Mouse (Mus musculus): Measurements from ENCODE around the gene Peli2. TPM values are rescaled to one million over a fixed set of nuclear protein-coding genes. Genes with fewer than 3 reads are reported as not detected.

Gene Peli2
- polyA plus RNA-seq, 1 experiment from 2014 or later, result 4.0 TPM

GRCm38 (mm10) chr14:48255290-48255689 is 134.7 kb downstream of the Peli2 start:
- H3K9ac ChIP-seq (ENCODE audit: low read depth, low read length), result no peak overlapping the region
- H3K36me3 ChIP-seq (ENCODE audit: control insufficient read depth, insufficient read depth, low read length), result no peaks in the 10 kb centered on the region
- H3K4me3 ChIP-seq (ENCODE audit: low read depth, low read length), result no peak overlapping the region
- H3K4me1 ChIP-seq (ENCODE audit: control insufficient read depth, insufficient read depth, low read length), result no peaks in the 10 kb centered on the region
- no peaks in the 10 kb centered on the region for H3K9me3 ChIP-seq (replicated peaks; ENCODE audit: control insufficient read depth, low read length)
- 63% methylated on average over 5 of the region's 5 CpGs for WGBS (ENCODE audit: insufficient replicate concordance)
- H3K27me3 ChIP-seq (ENCODE audit: control insufficient read depth, insufficient read depth, low read length), result peaks cover 34% of the 10 kb centered on the region
- no peak overlapping the region for H3K27ac ChIP-seq (ENCODE audit: low read depth, low read length)
- no peak overlapping the region for H3K4me2 ChIP-seq
- no peak for ATAC-seq (replicated peaks; ENCODE audit: insufficient number of reproducible peaks, low FRiP score, low TSS enrichment)

GRCm38 (mm10) chr14:48257759-48258158 is 137.1 kb downstream of the Peli2 start:
- no peak overlapping the region for H3K9ac ChIP-seq (ENCODE audit: low read depth, low read length)
- ATAC-seq (replicated peaks; ENCODE audit: insufficient number of reproducible peaks, low FRiP score, low TSS enrichment), result no peak
- no peak overlapping the region for H3K4me2 ChIP-seq
- no peaks in the 10 kb centered on the region for H3K9me3 ChIP-seq (replicated peaks; ENCODE audit: control insufficient read depth, low read length)
- no peak overlapping the region for H3K4me3 ChIP-seq (ENCODE audit: low read depth, low read length)
- no peaks in the 10 kb centered on the region for H3K4me1 ChIP-seq (ENCODE audit: control insufficient read depth, insufficient read depth, low read length)
- peaks cover 24% of the 10 kb centered on the region for H3K27me3 ChIP-seq (ENCODE audit: control insufficient read depth, insufficient read depth, low read length)
- H3K27ac ChIP-seq (ENCODE audit: low read depth, low read length), result no peak overlapping the region
- 79% methylated on average over 7 of the region's 7 CpGs for WGBS (ENCODE audit: insufficient replicate concordance)
- H3K36me3 ChIP-seq (ENCODE audit: control insufficient read depth, insufficient read depth, low read length), result no peaks in the 10 kb centered on the region

GRCm38 (mm10) chr14:48258696-48259366 is 138.2 kb downstream of the Peli2 start:
- Histone ChIP-seq H3K27me3 (ENCODE audit: control insufficient read depth, insufficient read depth, low read length) (peaks cover 25% of the 10 kb centered on the region), H3K4me3 (ENCODE audit: low read depth, low read length) (no peak overlapping the region), H3K9me3 (replicated peaks; ENCODE audit: control insufficient read depth, low read length) (no peaks in the 10 kb centered on the region), H3K4me1 (ENCODE audit: control insufficient read depth, insufficient read depth, low read length) (no peaks in the 10 kb centered on the region), H3K4me2 (no peak overlapping the region), H3K9ac (ENCODE audit: low read depth, low read length) (no peak overlapping the region), H3K27ac (ENCODE audit: low read depth, low read length) (no peak overlapping the region), H3K36me3 (ENCODE audit: control insufficient read depth, insufficient read depth, low read length) (no peaks in the 10 kb centered on the region)
- WGBS (ENCODE audit: insufficient replicate concordance), result 72% methylated on average over 10 of the region's 10 CpGs
- ATAC-seq (replicated peaks; ENCODE audit: insufficient number of reproducible peaks, low FRiP score, low TSS enrichment), result no peak

GRCm38 (mm10) chr14:48263146-48263545 is 142.5 kb downstream of the Peli2 start:
- no peaks in the 10 kb centered on the region for H3K9me3 ChIP-seq (replicated peaks; ENCODE audit: control insufficient read depth, low read length)
- H3K4me3 ChIP-seq (ENCODE audit: low read depth, low read length), result no peak overlapping the region
- ATAC-seq (replicated peaks; ENCODE audit: insufficient number of reproducible peaks, low FRiP score, low TSS enrichment), result no peak
- peaks cover 14% of the 10 kb centered on the region for H3K27me3 ChIP-seq (ENCODE audit: control insufficient read depth, insufficient read depth, low read length)
- H3K27ac ChIP-seq (ENCODE audit: low read depth, low read length), result no peak overlapping the region
- 82% methylated on average over 4 of the region's 4 CpGs for WGBS (ENCODE audit: insufficient replicate concordance)
- H3K36me3 ChIP-seq (ENCODE audit: control insufficient read depth, insufficient read depth, low read length), result no peaks in the 10 kb centered on the region
- H3K4me2 ChIP-seq, result no peak overlapping the region
- no peak overlapping the region for H3K9ac ChIP-seq (ENCODE audit: low read depth, low read length)
- no peaks in the 10 kb centered on the region for H3K4me1 ChIP-seq (ENCODE audit: control insufficient read depth, insufficient read depth, low read length)

GRCm38 (mm10) chr14:48266710-48267109 is 146.1 kb downstream of the Peli2 start:
- Histone ChIP-seq H3K9me3 (replicated peaks; ENCODE audit: control insufficient read depth, low read length) (no peaks in the 10 kb centered on the region), H3K4me1 (ENCODE audit: control insufficient read depth, insufficient read depth, low read length) (no peaks in the 10 kb centered on the region), H3K27ac (ENCODE audit: low read depth, low read length) (no peak overlapping the region), H3K36me3 (ENCODE audit: control insufficient read depth, insufficient read depth, low read length) (no peaks in the 10 kb centered on the region), H3K4me3 (ENCODE audit: low read depth, low read length) (no peak overlapping the region), H3K9ac (ENCODE audit: low read depth, low read length) (no peak overlapping the region), H3K4me2 (no peak overlapping the region), H3K27me3 (ENCODE audit: control insufficient read depth, insufficient read depth, low read length) (peaks cover 8% of the 10 kb centered on the region)
- ATAC-seq (replicated peaks; ENCODE audit: insufficient number of reproducible peaks, low FRiP score, low TSS enrichment), result no peak
- 78% methylated on average over 6 of the region's 6 CpGs for WGBS (ENCODE audit: insufficient replicate concordance)

GRCm38 (mm10) chr14:48278291-48278690 is 157.7 kb downstream of the Peli2 start:
- no peak for ATAC-seq (replicated peaks; ENCODE audit: insufficient number of reproducible peaks, low FRiP score, low TSS enrichment)
- Histone ChIP-seq H3K4me3 (ENCODE audit: low read depth, low read length) (no peak overlapping the region), H3K4me1 (ENCODE audit: control insufficient read depth, insufficient read depth, low read length) (no peaks in the 10 kb centered on the region), H3K36me3 (ENCODE audit: control insufficient read depth, insufficient read depth, low read length) (no peaks in the 10 kb centered on the region), H3K27ac (ENCODE audit: low read depth, low read length) (no peak overlapping the region), H3K27me3 (ENCODE audit: control insufficient read depth, insufficient read depth, low read length) (no peaks in the 10 kb centered on the region), H3K9ac (ENCODE audit: low read depth, low read length) (no peak overlapping the region), H3K4me2 (no peak overlapping the region), H3K9me3 (replicated peaks; ENCODE audit: control insufficient read depth, low read length) (no peaks in the 10 kb centered on the region)
- 65% methylated on average over 1 of the region's 1 CpGs for WGBS (ENCODE audit: insufficient replicate concordance)

GRCm38 (mm10) chr14:48286949-48287348 is 166.3 kb downstream of the Peli2 start:
- WGBS (ENCODE audit: insufficient replicate concordance), result 74% methylated on average over 5 of the region's 5 CpGs

GRCm38 (mm10) chr14:48287581-48287980 is 167.0 kb downstream of the Peli2 start:
- Histone ChIP-seq H3K4me1 (ENCODE audit: control insufficient read depth, insufficient read depth, low read length) (no peaks in the 10 kb centered on the region), H3K4me2 (no peak overlapping the region), H3K36me3 (ENCODE audit: control insufficient read depth, insufficient read depth, low read length) (no peaks in the 10 kb centered on the region), H3K27me3 (ENCODE audit: control insufficient read depth, insufficient read depth, low read length) (no peaks in the 10 kb centered on the region), H3K9me3 (replicated peaks; ENCODE audit: control insufficient read depth, low read length) (no peaks in the 10 kb centered on the region), H3K27ac (ENCODE audit: low read depth, low read length) (no peak overlapping the region), H3K9ac (ENCODE audit: low read depth, low read length) (no peak overlapping the region), H3K4me3 (ENCODE audit: low read depth, low read length) (no peak overlapping the region)
- no peak for ATAC-seq (replicated peaks; ENCODE audit: insufficient number of reproducible peaks, low FRiP score, low TSS enrichment)
- 71% methylated on average over 4 of the region's 4 CpGs for WGBS (ENCODE audit: insufficient replicate concordance)

More at GRCm38 (mm10) chr14:48286949-48287348, 166.3 kb downstream of the Peli2 start:
- no peak overlapping the region for H3K27ac ChIP-seq (ENCODE audit: low read depth, low read length)
- H3K9me3 ChIP-seq (replicated peaks; ENCODE audit: control insufficient read depth, low read length), result no peaks in the 10 kb centered on the region
- H3K4me2 ChIP-seq, result no peak overlapping the region
- H3K36me3 ChIP-seq (ENCODE audit: control insufficient read depth, insufficient read depth, low read length), result no peaks in the 10 kb centered on the region
- ATAC-seq (replicated peaks; ENCODE audit: insufficient number of reproducible peaks, low FRiP score, low TSS enrichment), result no peak
- no peak overlapping the region for H3K9ac ChIP-seq (ENCODE audit: low read depth, low read length)
- H3K4me1 ChIP-seq (ENCODE audit: control insufficient read depth, insufficient read depth, low read length), result no peaks in the 10 kb centered on the region
- H3K27me3 ChIP-seq (ENCODE audit: control insufficient read depth, insufficient read depth, low read length), result no peaks in the 10 kb centered on the region
- H3K4me3 ChIP-seq (ENCODE audit: low read depth, low read length), result no peak overlapping the region

- 70% methylated on average over 2 of the region's 2 CpGs for WGBS (ENCODE audit: insufficient replicate concordance)
- ATAC-seq (replicated peaks; ENCODE audit: insufficient number of reproducible peaks, low FRiP score, low TSS enrichment), result no peak
- H3K9ac ChIP-seq (ENCODE audit: low read depth, low read length), result no peak overlapping the region
- no peak overlapping the region for H3K4me2 ChIP-seq
- no peak overlapping the region for H3K4me3 ChIP-seq (ENCODE audit: low read depth, low read length)
- no peaks in the 10 kb centered on the region for H3K36me3 ChIP-seq (ENCODE audit: control insufficient read depth, insufficient read depth, low read length)
- no peaks in the 10 kb centered on the region for H3K9me3 ChIP-seq (replicated peaks; ENCODE audit: control insufficient read depth, low read length)
- H3K27ac ChIP-seq (ENCODE audit: low read depth, low read length), result no peak overlapping the region
- H3K27me3 ChIP-seq (ENCODE audit: control insufficient read depth, insufficient read depth, low read length), result no peaks in the 10 kb centered on the region
- H3K4me1 ChIP-seq (ENCODE audit: control insufficient read depth, insufficient read depth, low read length), result no peaks in the 10 kb centered on the region
These were observed 168.0 kb downstream of the Peli2 start for GRCm38 (mm10) chr14:48288600-48288999.
